Mouse (Mus musculus) left cerebral cortex, adult 8-10 months (tissue): ENCODE measurements at regions not wholly inside any gene's neighbourhood (a gene's known extent, or its start where the extent isn't known, plus 50 kb on each side); places are given as distances from the start of the nearest gene placed in this dataset.

Experiments
- DNase-seq, 2 experiments: peaks; one replicate each; pipeline ENCODE4 v3.0.0; 2022; ENCODE audit warnings: low spot score in 2 of 2

DNA sequence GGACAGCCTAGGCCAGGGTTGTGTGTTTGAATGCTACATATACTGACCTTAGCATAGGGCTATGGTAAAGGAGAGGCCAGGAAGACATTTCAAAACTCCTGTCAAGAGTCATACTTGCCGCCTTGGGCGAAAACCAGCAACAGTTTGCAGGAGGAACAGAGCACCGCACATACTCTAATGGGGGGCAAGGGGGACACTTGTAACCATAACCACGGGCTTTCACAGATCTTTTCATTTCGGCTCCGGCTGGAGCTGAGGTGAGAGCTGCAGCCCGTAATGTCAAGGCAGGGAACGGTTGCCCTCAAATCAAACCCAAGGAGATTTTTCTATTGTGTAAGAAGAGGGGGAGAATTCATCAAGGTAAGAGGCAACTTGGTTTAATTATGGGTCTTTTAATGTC lies 258.7 kb upstream of the Nt5e start:
- no peak for DNase-seq

- no peak for DNase-seq
These were observed 258.1 kb upstream of the Nt5e start for GRCm38 (mm10) chr9:88068881-88069304.

GRCm38 (mm10) chr9:88069834-88070233 lies 257.2 kb upstream of the Nt5e start:
- DNase-seq = no peak

DNA sequence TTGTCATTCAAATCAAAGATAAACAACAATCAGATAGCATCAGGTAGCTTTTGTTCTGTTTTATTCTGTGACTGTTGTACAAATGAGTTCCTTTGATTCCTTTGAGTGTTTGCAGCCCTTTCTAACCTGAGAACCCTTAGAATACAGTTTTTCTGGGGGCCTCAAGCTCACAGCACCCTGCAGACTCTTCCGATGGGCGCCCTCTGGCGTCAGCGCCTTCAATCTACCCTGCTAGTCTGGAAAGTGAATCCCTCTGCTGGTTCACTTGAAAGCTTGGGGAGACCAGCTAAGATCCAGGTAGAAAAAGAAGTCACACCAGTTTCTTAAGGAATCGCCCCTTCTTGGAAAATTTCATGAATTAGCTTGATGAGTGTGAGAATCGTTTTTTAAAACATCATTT lies 253.8 kb upstream of the Nt5e start:
- peak; percentile 12 to 17 for DNase-seq

- DNase-seq = no peak
These were observed 253.4 kb upstream of the Nt5e start for GRCm38 (mm10) chr9:88073579-88073978.

- DNase-seq = no peak
These were observed 244.0 kb upstream of the Nt5e start for GRCm38 (mm10) chr9:88082931-88083479.

DNA sequence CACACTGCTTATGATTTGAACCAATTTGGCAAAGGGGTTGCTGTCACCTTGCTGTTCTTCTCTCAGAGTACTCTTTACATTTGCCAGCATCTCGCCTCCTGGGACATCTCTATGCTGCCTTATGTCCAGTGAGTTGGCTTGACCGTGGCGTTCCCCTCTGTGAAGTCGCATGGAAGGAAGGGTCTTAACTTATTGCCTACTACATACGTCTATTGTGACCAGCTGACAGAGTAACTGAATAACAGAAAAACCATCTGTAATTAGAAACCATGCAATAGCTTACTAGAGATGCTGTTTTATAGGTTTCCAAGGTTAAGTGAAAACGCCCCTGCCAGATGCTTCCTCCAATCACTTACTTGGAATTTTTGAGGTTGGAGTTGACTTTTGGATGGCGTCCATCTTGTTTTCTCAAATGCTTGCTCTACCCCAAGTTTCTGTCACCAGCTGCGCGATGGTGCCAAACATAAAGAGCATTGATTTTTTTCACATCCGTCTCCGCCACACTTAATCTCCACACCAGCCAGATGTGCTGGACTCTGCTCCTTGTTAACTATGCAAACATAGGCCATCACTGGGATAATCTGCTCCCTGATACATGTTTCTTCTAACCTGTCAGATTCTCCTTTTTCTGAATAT lies 241.7 kb upstream of the Nt5e start:
- DNase-seq = no peak

DNA sequence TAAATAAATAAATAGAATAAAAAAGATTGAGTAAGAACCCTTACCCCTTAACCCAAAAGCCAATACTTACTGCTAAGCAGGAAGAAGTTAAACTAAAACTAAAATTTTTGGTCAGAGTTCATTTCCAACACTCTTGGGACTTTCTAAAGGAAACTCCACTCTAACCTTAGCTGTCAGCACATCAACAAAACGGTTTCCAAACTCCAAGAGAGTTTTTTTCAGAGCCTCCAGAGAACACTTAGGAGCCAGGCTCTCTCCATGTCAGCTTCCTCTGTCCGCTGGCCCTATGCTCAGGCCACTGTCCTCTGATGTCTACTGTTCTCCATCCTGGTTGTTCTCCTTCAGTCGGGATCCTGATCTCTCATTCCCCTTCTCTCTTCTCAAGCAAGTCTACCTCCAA lies 241.1 kb upstream of the Nt5e start:
- no peak for DNase-seq

- no peak for DNase-seq
These were observed 235.0 kb upstream of the Nt5e start for GRCm38 (mm10) chr9:88091781-88092527.

- DNase-seq = no peak
These were observed 234.4 kb upstream of the Nt5e start for GRCm38 (mm10) chr9:88092561-88092960.

GRCm38 (mm10) chr9:88113094-88113493 lies 213.9 kb upstream of the Nt5e start:
- no peak for DNase-seq

DNA sequence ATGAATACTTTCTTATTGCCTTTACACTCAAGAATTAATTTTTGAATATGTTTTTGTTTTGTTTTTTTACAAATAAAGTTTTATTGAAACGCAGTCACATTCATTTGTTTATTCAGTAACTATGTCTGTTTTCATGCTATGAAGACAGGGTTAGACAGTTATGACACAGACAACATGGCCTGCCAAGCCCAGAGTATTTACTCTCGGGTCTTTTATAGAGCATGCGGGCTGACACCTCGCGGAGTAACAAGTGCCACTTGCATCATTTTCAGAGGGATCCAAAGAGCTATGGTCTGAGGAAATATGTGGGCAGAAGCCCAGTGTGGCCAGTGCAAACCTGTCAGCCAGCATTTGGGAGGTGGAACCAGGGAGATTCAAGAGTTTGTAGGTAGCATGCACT lies 206.5 kb upstream of the Nt5e start:
- DNase-seq = no peak

- no peak for DNase-seq
These were observed 205.9 kb upstream of the Nt5e start for GRCm38 (mm10) chr9:88120963-88121570.

GRCm38 (mm10) chr9:88124322-88125005 lies 202.5 kb upstream of the Nt5e start:
- no peak for DNase-seq

DNA sequence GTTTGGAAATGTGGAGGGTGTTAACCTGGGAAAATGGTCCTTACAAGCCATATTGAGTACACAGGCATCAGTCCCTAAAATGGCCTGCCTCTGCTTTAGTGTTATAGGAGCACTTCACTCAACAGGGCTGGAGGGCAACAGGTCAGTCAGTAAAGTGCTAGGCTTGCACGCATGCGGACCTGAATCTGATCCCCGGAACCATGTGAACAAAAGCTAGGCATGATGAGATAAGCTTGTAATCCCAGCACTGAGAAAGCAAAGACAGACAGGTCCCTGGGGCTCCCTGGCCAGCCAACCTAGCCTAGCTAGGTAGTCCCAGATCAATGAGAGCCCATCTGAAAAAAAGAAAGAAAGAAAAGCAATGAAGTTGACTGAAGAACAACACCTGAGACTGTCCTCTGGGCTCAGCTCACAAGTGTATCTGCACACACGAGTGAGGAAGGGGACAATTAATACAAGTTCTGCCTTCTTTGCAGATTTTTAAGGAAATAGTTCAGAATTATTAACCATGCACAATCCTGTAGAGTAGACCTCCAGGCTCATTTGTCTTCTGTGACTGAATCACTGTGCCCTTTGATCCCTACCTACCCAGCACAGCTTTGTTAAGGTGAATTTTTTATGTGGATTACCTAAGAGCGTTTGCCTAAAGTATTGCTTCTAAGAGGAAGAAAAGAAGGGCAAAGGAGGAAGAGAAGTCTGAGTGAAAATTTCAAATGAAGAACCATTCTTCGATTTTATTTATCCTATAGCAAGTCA lies 163.8 kb upstream of the Nt5e start:
- DNase-seq = no peak

DNA sequence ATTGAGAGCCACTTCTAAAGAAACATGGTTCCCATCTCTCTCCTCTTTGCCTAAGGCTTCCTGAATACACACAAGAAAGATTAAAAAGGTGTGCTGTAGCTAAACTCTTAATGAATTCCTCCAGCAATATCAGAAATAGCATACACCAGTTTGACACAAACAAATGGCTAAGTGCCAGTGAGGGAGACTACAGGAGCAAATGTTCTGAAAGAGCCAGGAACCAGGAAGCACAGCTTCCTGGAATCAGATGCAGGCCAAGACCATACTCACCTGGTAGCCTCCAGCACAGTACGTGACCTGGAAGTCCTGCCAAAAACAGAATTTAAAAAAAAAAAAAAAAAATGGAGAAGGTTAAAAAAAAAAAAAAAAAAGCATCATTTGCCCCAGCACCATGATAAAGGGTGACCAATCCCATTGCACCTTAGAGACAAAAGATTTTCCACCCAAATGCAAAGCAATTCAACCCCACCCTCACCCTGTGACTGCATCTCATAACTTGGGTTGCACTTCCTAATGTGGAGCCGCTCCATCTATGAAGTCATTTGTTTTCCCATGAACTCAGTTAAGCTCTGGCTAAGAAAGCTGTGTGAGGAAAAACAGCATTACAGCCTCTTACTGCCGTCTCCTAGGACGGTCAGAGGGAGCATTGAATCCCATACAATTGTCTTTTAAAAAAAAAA lies 149.3 kb upstream of the Nt5e start:
- DNase-seq = no peak

DNA sequence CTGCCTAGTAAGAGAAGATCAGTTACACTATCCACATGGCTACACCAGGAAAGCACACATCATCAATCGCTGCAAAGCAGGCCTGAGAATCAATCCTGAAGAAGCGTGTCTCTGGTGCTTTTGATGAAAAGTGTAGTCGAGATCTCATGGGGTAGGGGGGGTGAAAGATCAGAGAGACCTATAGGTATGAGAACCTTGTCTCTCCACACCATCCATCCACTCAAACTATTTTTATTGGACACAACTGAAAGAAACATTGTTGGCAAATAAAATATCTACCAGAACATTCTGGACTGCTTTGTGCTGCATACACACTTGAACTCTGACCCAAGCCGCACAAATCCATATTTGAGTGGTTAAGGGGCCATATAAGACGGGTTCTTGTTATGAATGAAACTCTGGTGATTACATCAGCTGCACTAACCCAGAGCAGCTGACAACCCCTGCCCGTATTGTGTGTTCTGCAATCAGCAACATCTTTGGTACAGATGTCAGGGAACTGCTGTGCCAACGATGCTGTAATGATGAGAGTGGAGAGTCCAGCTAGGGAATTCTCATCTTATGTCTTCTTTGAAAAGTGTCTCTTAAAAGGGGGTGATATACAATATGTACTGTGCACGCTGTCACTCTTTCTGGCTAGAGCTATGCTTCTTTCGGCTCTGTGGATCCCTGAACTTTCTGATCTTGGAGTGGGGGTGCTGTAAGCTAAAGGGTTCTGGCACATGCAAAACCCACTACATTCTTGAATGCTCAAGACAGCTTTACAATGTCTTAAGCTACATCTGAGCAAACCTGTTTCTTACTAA lies 145.6 kb upstream of the Nt5e start:
- no peak for DNase-seq

- no peak for DNase-seq
These were observed 119.6 kb upstream of the Nt5e start for GRCm38 (mm10) chr9:88207378-88207777.

DNA sequence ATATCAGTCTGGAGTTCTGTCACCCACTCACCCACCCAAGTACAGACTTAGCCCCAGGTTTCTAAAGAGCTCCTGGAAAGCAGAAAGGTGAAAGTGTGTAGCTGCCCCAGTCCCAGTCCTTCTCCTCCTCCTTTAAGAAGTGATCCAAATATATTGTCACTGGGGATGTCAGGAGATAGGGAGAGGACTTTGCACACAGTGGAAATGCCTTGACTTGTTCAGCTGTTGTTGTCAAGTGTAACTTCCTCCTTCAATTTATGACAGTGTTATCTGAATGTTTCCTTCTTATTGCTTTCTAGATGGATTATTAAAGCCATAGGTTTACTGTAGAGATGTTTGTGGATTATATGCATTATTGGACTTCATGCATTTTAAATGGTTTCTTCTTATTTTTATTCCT lies 119.0 kb upstream of the Nt5e start:
- DNase-seq = no peak

- DNase-seq = no peak
These were observed 112.2 kb upstream of the Nt5e start for GRCm38 (mm10) chr9:88214758-88215157.
